Mouse (Mus musculus) C2C12 (cell line): ENCODE data around the gene Prkce.

Source experiments
- CTCF ChIP-seq: IDR thresholded peaks from one replicate; pipeline ENCODE4 v1.5.1; 2011; ENCODE audit not compliant: control insufficient read depth, insufficient read depth, insufficient read length
- MAX ChIP-seq: IDR thresholded peaks from one replicate; pipeline ENCODE4 v1.6.1; 2011; ENCODE audit warnings: mild to moderate bottlenecking, control low read depth
- MYOD1 ChIP-seq: IDR thresholded peaks from one replicate; pipeline ENCODE4 v1.6.1; 2011; ENCODE audit warnings: low read depth; ENCODE audit not compliant: control insufficient read depth, insufficient read length
- MYOG ChIP-seq: IDR thresholded peaks from one replicate; pipeline ENCODE4 v1.6.1; 2011; ENCODE audit not compliant: control insufficient read depth, insufficient read length; ENCODE audit errors: extremely low read depth
- USF1 ChIP-seq: IDR thresholded peaks from one replicate; pipeline ENCODE4 v1.6.1; 2011; ENCODE audit warnings: low read depth, mild to moderate bottlenecking, control low read depth, moderate library complexity

DNA sequence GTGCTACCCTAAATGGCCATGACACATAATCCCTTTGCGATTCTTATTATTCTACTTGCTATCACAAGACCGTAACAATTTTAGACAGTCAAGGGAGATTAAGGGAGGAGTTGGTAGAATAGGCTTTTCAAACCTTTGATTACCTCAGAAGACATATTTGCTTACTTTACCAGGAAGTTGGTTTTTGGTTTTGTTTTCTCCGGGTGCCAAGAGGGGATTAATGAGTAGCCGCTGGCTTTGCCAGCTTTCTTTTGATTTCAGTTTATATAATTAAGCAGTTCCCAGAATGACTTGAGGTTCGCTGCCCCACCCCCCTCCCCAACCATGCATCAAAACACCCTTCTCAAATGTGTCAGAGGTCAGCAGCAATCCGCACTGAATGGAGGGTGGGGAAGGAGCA is 384.4 kb downstream of the Prkce start:
- no peak for TF ChIP-seq CTCF
- TF ChIP-seq MYOG: no peak
- no peak for TF ChIP-seq USF1
- TF ChIP-seq MYOD1: no peak
- TF ChIP-seq MAX: no peak
